In the genomic region with DNA sequence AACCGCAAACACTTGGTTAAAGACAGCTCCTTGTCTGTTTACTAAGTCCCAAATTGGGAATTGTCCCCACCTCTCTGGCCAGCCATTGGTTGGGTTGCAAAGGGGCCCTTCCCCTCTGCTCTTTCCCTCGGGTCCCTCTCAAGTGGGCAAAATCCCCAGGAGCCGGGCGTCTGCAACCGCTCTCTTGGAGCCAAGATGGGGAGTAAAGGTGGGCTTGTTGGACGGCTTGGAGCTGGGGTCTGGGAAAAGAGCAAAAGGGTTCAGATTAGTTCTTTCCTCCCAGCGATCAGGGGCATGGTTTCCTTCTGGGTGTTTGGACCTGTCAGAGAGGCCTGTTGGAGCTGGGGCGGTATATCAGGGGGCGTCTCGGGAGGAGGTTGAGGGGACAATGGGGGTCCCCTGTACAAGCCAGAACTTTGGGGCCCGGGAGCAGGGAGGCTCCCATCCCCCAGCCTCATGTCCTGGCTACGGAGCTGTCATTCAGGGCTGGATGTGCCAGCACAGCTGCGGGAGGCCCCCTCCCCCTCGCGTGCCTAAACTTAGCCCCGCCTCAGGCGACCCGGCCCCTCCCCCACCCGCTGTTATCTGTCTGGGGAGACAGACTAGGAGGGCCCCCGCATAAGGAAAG, we compare ENCODE assay signal across 8 mouse cellular contexts. TPM values are rescaled to one million over a fixed set of nuclear protein-coding genes. Genes with fewer than 3 reads are reported as not detected.
A peak's percentile ranks its signal among the peaks of the same experiment; 100 is the strongest.
DNase-seq lines count a peak whose midpoint lies in the region; ATAC-seq and TF ChIP-seq lines count a peak whose summit lies in the region.

No protein-coding gene starts in this region.

- H3K9me3 ChIP-seq in erythroblast, embryonic 14.5 days (ENCODE audit: control insufficient read depth, low read length) = no peaks in the 10 kb centered on the region
- H3K9me3 ChIP-seq in heart, embryonic 12.5 days (replicated peaks) = no peaks in the 10 kb centered on the region
- no peaks in the 10 kb centered on the region for H3K9me3 ChIP-seq in limb, embryonic 12.5 days
- H3K9me3 ChIP-seq in midbrain, postnatal 0 days (ENCODE audit: low read length) = no peaks in the 10 kb centered on the region

- WGBS in heart, embryonic 12.5 days = under 1% methylated on average over 20 of the region's 20 CpGs
- WGBS in limb, embryonic 12.5 days = under 1% methylated on average over 20 of the region's 20 CpGs
- 11% methylated on average over 19 of the region's 20 CpGs for WGBS in midbrain, postnatal 0 days

- H3K27me3 ChIP-seq in erythroblast, embryonic 14.5 days (ENCODE audit: control insufficient read depth) = peaks cover 9% of the 10 kb centered on the region
- peaks cover 8% of the 10 kb centered on the region; the same call in 1 of the 2 replicates for H3K27me3 ChIP-seq in heart, embryonic 12.5 days (replicated peaks)
- H3K27me3 ChIP-seq in limb, embryonic 12.5 days = no peaks in the 10 kb centered on the region
- no peaks in the 10 kb centered on the region for H3K27me3 ChIP-seq in midbrain, postnatal 0 days (ENCODE audit: insufficient read depth, low read length)

- no peaks in the 10 kb centered on the region for H3K36me3 ChIP-seq in erythroblast, embryonic 14.5 days (ENCODE audit: control insufficient read depth)
- H3K36me3 ChIP-seq in heart, embryonic 12.5 days = no peaks in the 10 kb centered on the region
- H3K36me3 ChIP-seq in limb, embryonic 12.5 days = no peaks in the 10 kb centered on the region
- H3K36me3 ChIP-seq in midbrain, postnatal 0 days (ENCODE audit: insufficient read depth, low read length) = peaks cover 33% of the 10 kb centered on the region

- peak overlapping the region; percentile 76 for H3K27ac ChIP-seq in heart, embryonic 12.5 days (ENCODE audit: poor library complexity, severe bottlenecking)
- H3K27ac ChIP-seq in limb, embryonic 12.5 days = peak overlapping the region; percentile 46; the same call in 1 of the 2 replicates
- no peak overlapping the region for H3K27ac ChIP-seq in midbrain, postnatal 0 days (ENCODE audit: low read depth, low read length)

- DNase-seq in embryo, embryonic 9.5 days (ENCODE audit: extremely low spot score) = peak; percentile 65
- DNase-seq in midbrain, postnatal 0 days (ENCODE audit: low spot score) = no peak
- DNase-seq in left cerebral cortex, postnatal 25 days (ENCODE audit: low spot score in 2 of 2) = no peak

- ATAC-seq in erythroblast, adult 5-6 weeks (replicated peaks; ENCODE audit: low FRiP score, poor library complexity, severe bottlenecking) = no peak
- ATAC-seq in heart, embryonic 12.5 days (ENCODE audit: insufficient number of reproducible peaks, low FRiP score) = peak; percentile 79
- peak; percentile 33; the same call in 1 of the 2 replicates for ATAC-seq in limb, embryonic 12.5 days (ENCODE audit: insufficient number of reproducible peaks, insufficient read depth, low FRiP score, low TSS enrichment, low read depth)
- ATAC-seq in midbrain, postnatal 0 days (ENCODE audit: low FRiP score) = no peak
- no peak for ATAC-seq in CD4-positive, CD25-positive, alpha-beta regulatory T cell, adult 4 months

- peak overlapping the region; percentile 61 for H3K4me3 ChIP-seq in erythroblast, embryonic 14.5 days (replicated peaks)
- peak overlapping the region; percentile 58 for H3K4me3 ChIP-seq in heart, embryonic 12.5 days
- peak overlapping the region; percentile 36 for H3K4me3 ChIP-seq in limb, embryonic 12.5 days (replicated peaks)
- H3K4me3 ChIP-seq in midbrain, postnatal 0 days (ENCODE audit: low read depth, low read length) = no peak overlapping the region

- no peak for TF ChIP-seq CTCF in midbrain, postnatal 0 days (IDR thresholded peaks at IDR 0.05)

- intact Hi-C loops in left cerebral cortex, postnatal 25 days (cut with DNase I) = no loop called here

- peak overlapping the region; percentile 70 for H3K9ac ChIP-seq in heart, embryonic 12.5 days
- H3K9ac ChIP-seq in limb, embryonic 12.5 days (replicated peaks) = peak overlapping the region; percentile 51
- H3K9ac ChIP-seq in midbrain, postnatal 0 days (replicated peaks; ENCODE audit: low read length, poor library complexity, severe bottlenecking) = no peak overlapping the region

- H3K4me2 ChIP-seq in heart, embryonic 12.5 days = peak overlapping the region; percentile 84
- H3K4me2 ChIP-seq in limb, embryonic 12.5 days = peak overlapping the region; percentile 59
- peak overlapping the region; percentile 33 for H3K4me2 ChIP-seq in midbrain, postnatal 0 days (ENCODE audit: low read depth, low read length, poor library complexity, severe bottlenecking)

- peaks cover 40% of the 10 kb centered on the region for H3K4me1 ChIP-seq in erythroblast, embryonic 14.5 days (ENCODE audit: control insufficient read depth)
- H3K4me1 ChIP-seq in heart, embryonic 12.5 days (replicated peaks) = peaks cover 23% of the 10 kb centered on the region
- H3K4me1 ChIP-seq in limb, embryonic 12.5 days (replicated peaks) = peaks cover 18% of the 10 kb centered on the region
- H3K4me1 ChIP-seq in midbrain, postnatal 0 days (ENCODE audit: insufficient read depth, low read length) = no peaks in the 10 kb centered on the region

RNA-seq across cellular contexts. Expression of a gene that starts 8.7 kb away (rescaled TPM):
- 0.29 and 0.44 TPM in 2 replicates for polyA plus RNA-seq in erythroblast, embryonic 14.5 days (2012)
- not detected in 2 replicates for total RNA-seq in erythroblast, adult 5-6 weeks (2015; ENCODE audit: low replicate concordance)
- not detected in 2 replicates for total RNA-seq in erythroblast, adult 5-6 weeks (2017; ENCODE audit: low replicate concordance)
- 23.6 and 26.7 TPM in 2 replicates for polyA plus RNA-seq in heart, embryonic 12.5 days (2016; fragmentation: Nextera tagmentation; extraction: Ambion mirVana)
- 12.4 and 12.8 TPM in 2 replicates for polyA plus RNA-seq in limb, embryonic 12.5 days (2016; fragmentation: Nextera tagmentation; extraction: Ambion mirVana)
- total RNA-seq in midbrain, postnatal 0 days (2014; rRNA removed) = 160 and 172 TPM in 2 replicates
- 104 and 107 TPM in 2 replicates for polyA plus RNA-seq in midbrain, postnatal 0 days (2015; fragmentation: Nextera tagmentation; extraction: Ambion mirVana)
- 100 to 1,000 TPM; 112 TPM for total RNA-seq in left cerebral cortex, postnatal 25 days (2021)
- polyA plus RNA-seq in CD4-positive, CD25-positive, alpha-beta regulatory T cell, adult 4 months (2017; shearing (Covaris generic)) = not detected

RNA-seq across cellular contexts. Expression of a gene that starts 11.2 kb away (rescaled TPM):
- not detected in 2 replicates for polyA plus RNA-seq in erythroblast, embryonic 14.5 days (2012)
- not detected in 2 replicates for total RNA-seq in erythroblast, adult 5-6 weeks (2015; ENCODE audit: low replicate concordance)
- not detected in 2 replicates for total RNA-seq in erythroblast, adult 5-6 weeks (2017; ENCODE audit: low replicate concordance)
- polyA plus RNA-seq in heart, embryonic 12.5 days (2016; fragmentation: Nextera tagmentation; extraction: Ambion mirVana) = not detected in 2 replicates
- polyA plus RNA-seq in limb, embryonic 12.5 days (2016; fragmentation: Nextera tagmentation; extraction: Ambion mirVana) = not detected in 2 replicates
- 1.8 and 2.2 TPM in 2 replicates for total RNA-seq in midbrain, postnatal 0 days (2014; rRNA removed)
- 1.2 and 1.4 TPM in 2 replicates for polyA plus RNA-seq in midbrain, postnatal 0 days (2015; fragmentation: Nextera tagmentation; extraction: Ambion mirVana)
- under 1 TPM in 1 of 2 experiments, not detected in 1; 0.55 TPM for total RNA-seq in left cerebral cortex, postnatal 25 days (2021)
- 1 to 10 TPM; 1.7 to 2.1 TPM for polyA plus RNA-seq in CD4-positive, CD25-positive, alpha-beta regulatory T cell, adult 4 months (2017; shearing (Covaris generic))

RNA-seq across cellular contexts. Expression of a gene that starts 18.8 kb away (rescaled TPM):
- 7.8 and 8.8 TPM in 2 replicates for polyA plus RNA-seq in erythroblast, embryonic 14.5 days (2012)
- total RNA-seq in erythroblast, adult 5-6 weeks (2015; ENCODE audit: low replicate concordance) = 2.9 and 3.1 TPM in 2 replicates
- total RNA-seq in erythroblast, adult 5-6 weeks (2017; ENCODE audit: low replicate concordance) = 2.2 and 3.8 TPM in 2 replicates
- polyA plus RNA-seq in heart, embryonic 12.5 days (2016; fragmentation: Nextera tagmentation; extraction: Ambion mirVana) = 0.37 and 0.55 TPM in 2 replicates
- polyA plus RNA-seq in limb, embryonic 12.5 days (2016; fragmentation: Nextera tagmentation; extraction: Ambion mirVana) = 0.18 and 0.20 TPM in 2 replicates
- total RNA-seq in midbrain, postnatal 0 days (2014; rRNA removed) = 0.38 and 0.66 TPM in 2 replicates
- 0.10 and 0.11 TPM in 2 replicates for polyA plus RNA-seq in midbrain, postnatal 0 days (2015; fragmentation: Nextera tagmentation; extraction: Ambion mirVana)
- 10 to 100 TPM; 21.0 to 26.0 TPM for total RNA-seq in left cerebral cortex, postnatal 25 days (2021)
- 1 to 10 TPM in 1 of 2 experiments, under 1 TPM in 1; 0.35 to 2.7 TPM for polyA plus RNA-seq in CD4-positive, CD25-positive, alpha-beta regulatory T cell, adult 4 months (2017; shearing (Covaris generic))

RNA-seq across cellular contexts. Expression of a gene that starts 19.5 kb away (rescaled TPM):
- 17.7 TPM in 2 replicates for polyA plus RNA-seq in erythroblast, embryonic 14.5 days (2012)
- total RNA-seq in erythroblast, adult 5-6 weeks (2015; ENCODE audit: low replicate concordance) = 34.6 and 35.9 TPM in 2 replicates
- 32.5 and 56.6 TPM in 2 replicates for total RNA-seq in erythroblast, adult 5-6 weeks (2017; ENCODE audit: low replicate concordance)
- polyA plus RNA-seq in heart, embryonic 12.5 days (2016; fragmentation: Nextera tagmentation; extraction: Ambion mirVana) = 93.7 and 99.0 TPM in 2 replicates
- 66.4 and 68.8 TPM in 2 replicates for polyA plus RNA-seq in limb, embryonic 12.5 days (2016; fragmentation: Nextera tagmentation; extraction: Ambion mirVana)
- 50.9 and 56.9 TPM in 2 replicates for total RNA-seq in midbrain, postnatal 0 days (2014; rRNA removed)
- 31.4 and 32.3 TPM in 2 replicates for polyA plus RNA-seq in midbrain, postnatal 0 days (2015; fragmentation: Nextera tagmentation; extraction: Ambion mirVana)
- 10 to 100 TPM; 13.1 to 14.3 TPM for total RNA-seq in left cerebral cortex, postnatal 25 days (2021)
- 100 to 1,000 TPM in 1 of 2 experiments, 10 to 100 TPM in 1; 52.3 to 109 TPM for polyA plus RNA-seq in CD4-positive, CD25-positive, alpha-beta regulatory T cell, adult 4 months (2017; shearing (Covaris generic))

RNA-seq across cellular contexts. Expression of a gene that starts 53.5 kb away (rescaled TPM):
- 3.4 and 3.6 TPM in 2 replicates for polyA plus RNA-seq in erythroblast, embryonic 14.5 days (2012)
- 8.6 and 8.8 TPM in 2 replicates for total RNA-seq in erythroblast, adult 5-6 weeks (2015; ENCODE audit: low replicate concordance)
- 4.6 and 5.2 TPM in 2 replicates for total RNA-seq in erythroblast, adult 5-6 weeks (2017; ENCODE audit: low replicate concordance)
- 59.2 and 66.0 TPM in 2 replicates for polyA plus RNA-seq in heart, embryonic 12.5 days (2016; fragmentation: Nextera tagmentation; extraction: Ambion mirVana)
- 92.3 and 105 TPM in 2 replicates for polyA plus RNA-seq in limb, embryonic 12.5 days (2016; fragmentation: Nextera tagmentation; extraction: Ambion mirVana)
- total RNA-seq in midbrain, postnatal 0 days (2014; rRNA removed) = 50.3 and 71.4 TPM in 2 replicates
- polyA plus RNA-seq in midbrain, postnatal 0 days (2015; fragmentation: Nextera tagmentation; extraction: Ambion mirVana) = 67.7 and 71.0 TPM in 2 replicates
- 10 to 100 TPM; 34.1 to 40.5 TPM for total RNA-seq in left cerebral cortex, postnatal 25 days (2021)
- 10 to 100 TPM; 71.2 to 78.1 TPM for polyA plus RNA-seq in CD4-positive, CD25-positive, alpha-beta regulatory T cell, adult 4 months (2017; shearing (Covaris generic))

Comparison
In these comparisons a context has a peak if more than half of its experiments do, and no peak if none do; other contexts are left out.
1. ATAC-seq: peak in heart, embryonic 12.5 days (single experiment) and limb, embryonic 12.5 days (single experiment); none in erythroblast, adult 5-6 weeks (single experiment), midbrain, postnatal 0 days (single experiment) and CD4-positive, CD25-positive, alpha-beta regulatory T cell, adult 4 months (single experiment).
2. H3K4me2 ChIP-seq: peak in every context shown above with its lines; median percentile 84 in heart, embryonic 12.5 days; 59 in limb, embryonic 12.5 days; 33 in midbrain, postnatal 0 days.